Mouse (Mus musculus) embryonic facial prominence, embryonic 14.5 days (tissue): ENCODE measurements around the gene Cnot11. TPM values are rescaled to one million over a fixed set of nuclear protein-coding genes. Genes with fewer than 3 reads are reported as not detected.

ENCODE experiments used
- polyA plus RNA-seq: library from polyadenylated mRNA; unstranded; fragments of >200 nt; fragmentation: Nextera tagmentation; extraction: Ambion mirVana; gene quantifications from 2 replicates; pipeline ENCODE4 v1.2.1, GENCODE M21; 2014

Cnot11 gene
- polyA plus RNA-seq, 1 experiment from 2014 or later: 21.1 TPM

Other genes starting within 250 kb of the Cnot11 start
- gene Rpl31, start 167.2 kb upstream of the Cnot11 start, polyA plus RNA-seq: 754 and 803 TPM in 2 replicates
- gene Tbc1d8, start 56.2 kb upstream of the Cnot11 start, polyA plus RNA-seq: 11.5 and 13.1 TPM in 2 replicates
- 23.5 and 27.6 TPM in 2 replicates for gene Rnf149, start 42.4 kb downstream of the Cnot11 start, polyA plus RNA-seq
- gene Creg2, start 116.5 kb downstream of the Cnot11 start, polyA plus RNA-seq: 0.24 and 0.29 TPM in 2 replicates
- 2.0 and 2.3 TPM in 2 replicates for gene Rfx8, start 186.0 kb downstream of the Cnot11 start, polyA plus RNA-seq